Mouse (Mus musculus) spleen, embryonic (tissue): Measurements from ENCODE around the gene 0610010K14Rik.

Experiments used
- CTCF ChIA-PET: fragments of 350-600 bp; sonication (Branson Sonifier 250); formaldehyde crosslinking; loops from one replicate; lab custom pipeline; 2022; lab: Charles Lee

The 0610010K14Rik gene

DNA sequence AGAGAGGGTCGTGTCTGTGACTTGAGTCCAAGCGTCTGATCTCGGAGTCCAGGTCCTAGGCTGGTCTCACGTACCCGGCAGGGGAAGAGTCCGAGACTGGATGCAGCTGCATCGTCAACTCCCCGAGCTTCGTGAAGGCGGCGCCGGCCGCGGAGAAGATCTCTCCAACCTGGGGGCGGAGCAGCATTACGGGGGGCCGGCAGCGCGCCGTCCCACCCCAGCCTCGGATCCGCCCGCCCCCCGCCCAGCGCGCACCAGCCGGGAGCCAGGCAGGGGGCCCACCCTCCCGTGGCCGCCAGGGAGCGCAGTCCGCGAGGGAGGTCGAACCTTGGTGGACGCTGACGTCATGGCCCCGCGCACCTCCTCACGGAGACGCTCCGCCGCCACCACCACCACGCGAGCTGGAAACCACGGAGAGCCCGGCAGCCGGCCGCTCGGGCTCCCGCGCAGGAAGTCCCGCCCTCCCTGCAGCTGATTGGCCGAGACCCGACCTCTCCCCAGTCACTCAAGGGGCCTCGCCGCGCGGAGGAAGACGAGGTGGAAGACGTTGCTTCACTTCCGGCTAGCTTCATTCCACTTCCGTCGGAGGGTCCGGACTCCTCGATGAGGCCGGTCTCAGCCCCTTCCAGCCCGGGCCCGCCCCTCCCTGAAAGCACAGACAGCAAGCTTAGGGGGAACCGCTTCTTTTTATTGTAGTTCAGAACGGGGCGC, at the start of gene 0610010K14Rik:
TSS of gene 0610010K14Rik (minus strand) at position 458 of the 711 bp plus-strand sequence.
- CTCF ChIA-PET = interaction anchor here (1.2 kb wide), 1 partner anchor 17 kb away, joined by 3 read pairs; no protein-coding TSS in a partner anchor

GRCm38 (mm10) chr11:70285686-70286085, 48.0 kb upstream of the 0610010K14Rik start:
- CTCF ChIA-PET = no interaction called here

DNA sequence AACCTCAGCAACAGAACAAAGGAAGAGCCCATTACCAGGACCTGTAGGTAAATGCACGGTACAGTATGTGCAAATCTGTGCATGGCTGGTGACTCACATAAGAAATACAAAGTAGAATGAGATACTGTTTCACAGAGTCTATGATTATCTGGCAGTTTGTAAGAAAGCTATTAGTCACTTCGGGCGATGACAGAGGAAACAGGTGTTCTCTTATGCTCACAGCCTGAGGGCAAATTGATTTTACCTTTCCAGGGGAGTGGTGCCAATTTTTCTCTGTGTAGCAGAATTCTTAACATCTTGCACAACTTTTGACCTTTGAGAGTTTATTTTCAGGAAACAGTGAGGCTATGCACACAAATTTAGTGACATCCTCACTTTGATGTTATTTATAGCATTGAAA, 47.0 kb upstream of the 0610010K14Rik start:
- CTCF ChIA-PET = no interaction called here

DNA sequence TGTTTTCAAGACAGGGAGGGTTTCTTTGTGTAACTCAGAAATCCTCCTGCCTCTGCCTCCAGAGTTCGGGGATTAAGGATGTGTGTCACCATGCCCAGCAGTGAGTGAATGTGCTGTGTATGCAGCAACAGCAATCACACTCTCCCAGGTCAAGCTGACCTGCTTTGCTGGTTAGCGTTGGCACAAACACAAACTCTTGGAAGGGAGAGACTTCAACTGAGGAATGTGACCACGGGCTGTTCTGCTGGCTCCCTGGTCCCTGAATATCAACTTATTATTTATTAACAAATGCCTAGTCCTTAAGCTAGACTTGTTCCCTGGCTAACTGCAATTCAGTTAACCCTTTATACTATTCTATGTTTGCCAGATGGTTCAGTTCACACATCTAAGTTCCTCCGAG, 46.0 kb upstream of the 0610010K14Rik start:
- CTCF ChIA-PET = no interaction called here

DNA sequence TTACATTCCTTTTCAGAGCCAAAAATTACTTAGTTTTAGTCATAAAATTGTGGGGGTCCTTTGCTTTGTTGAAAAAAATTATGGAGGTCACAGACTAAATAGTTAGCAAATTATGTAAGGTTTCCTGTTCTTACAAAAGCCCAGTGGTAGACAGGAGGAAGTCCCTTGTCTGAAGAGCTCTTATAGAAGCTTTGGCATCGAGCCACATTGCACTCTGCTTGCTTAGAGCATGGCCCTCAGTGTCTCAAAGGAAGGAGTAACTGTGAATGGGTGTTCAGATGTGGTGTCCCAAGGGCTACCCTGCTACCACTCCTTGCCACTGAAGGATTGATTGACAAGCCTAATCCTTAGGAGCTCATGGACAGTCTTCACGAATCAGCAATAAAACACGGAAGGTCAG, 42.7 kb upstream of the 0610010K14Rik start:
- CTCF ChIA-PET = no interaction called here

DNA sequence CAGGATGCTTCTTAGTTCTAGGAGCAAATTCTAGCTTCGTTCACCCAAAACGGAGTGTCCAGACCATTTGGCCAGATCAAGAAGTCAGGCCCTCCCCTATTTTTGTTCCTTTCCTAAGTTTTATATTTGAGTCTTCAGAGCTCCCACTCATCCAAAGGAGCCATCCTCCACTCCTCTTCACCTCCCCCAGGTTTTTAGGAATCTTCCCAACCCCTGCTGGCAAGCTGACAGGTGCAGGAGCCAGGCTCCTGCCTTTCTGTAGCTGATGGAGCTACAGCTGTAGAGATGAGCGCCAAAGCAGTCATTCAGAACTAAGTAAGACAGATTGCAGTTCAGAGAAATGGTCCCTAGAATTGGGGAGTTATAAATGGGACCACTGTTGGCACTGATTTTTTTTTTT, 41.2 kb upstream of the 0610010K14Rik start:
- CTCF ChIA-PET = interaction anchor here (0.5 kb wide), 1 partner anchor 49 kb away, joined by 4 read pairs; no protein-coding TSS in a partner anchor

- CTCF ChIA-PET = no interaction called here
Observed at GRCm38 (mm10) chr11:70271641-70272040, 33.9 kb upstream of the 0610010K14Rik start.

DNA sequence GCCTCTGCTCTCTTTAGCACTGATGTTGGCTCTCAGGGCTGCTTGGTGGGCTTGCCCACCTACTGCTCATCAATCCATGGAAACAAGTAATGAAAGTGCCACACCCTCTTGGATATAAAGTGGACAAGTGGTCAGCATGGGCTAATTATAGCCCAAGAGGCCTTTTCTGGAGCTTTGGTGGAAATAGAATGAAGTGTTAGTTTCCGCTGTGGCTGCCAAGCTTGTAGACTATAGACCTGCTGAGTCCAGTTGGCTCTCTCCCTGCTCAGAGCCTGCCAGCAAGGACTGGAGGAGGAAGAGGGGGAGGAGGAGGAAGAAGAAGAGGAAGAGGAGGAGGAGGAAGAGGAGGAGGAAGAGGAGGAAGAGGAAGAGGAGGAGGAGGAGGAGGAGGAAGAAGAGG, 28.7 kb upstream of the 0610010K14Rik start:
- CTCF ChIA-PET = no interaction called here

GRCm38 (mm10) chr11:70265819-70266218, 28.1 kb upstream of the 0610010K14Rik start:
- CTCF ChIA-PET = no interaction called here

DNA sequence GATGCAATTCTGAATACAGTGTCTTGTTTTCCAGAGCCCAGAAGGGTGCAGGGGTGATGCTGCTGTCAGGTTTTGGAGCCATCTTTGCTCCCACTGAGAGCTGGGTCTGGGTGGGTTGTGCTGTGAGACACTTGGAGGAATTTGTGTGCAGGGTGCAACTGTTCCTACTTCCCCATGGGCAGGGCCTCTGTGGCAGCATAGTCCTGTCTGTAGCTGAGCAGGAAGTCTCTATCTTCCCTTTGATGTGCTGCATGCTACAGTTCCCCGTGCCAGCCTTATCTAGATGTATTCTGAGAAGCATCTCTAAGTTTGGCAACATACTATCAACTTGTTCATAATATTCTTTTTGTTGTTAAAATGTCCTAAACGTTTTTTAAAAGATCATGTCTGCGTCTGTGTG, 27.5 kb upstream of the 0610010K14Rik start:
- CTCF ChIA-PET = no interaction called here

GRCm38 (mm10) chr11:70259035-70259434, 21.3 kb upstream of the 0610010K14Rik start:
- CTCF ChIA-PET = no interaction called here

- CTCF ChIA-PET = no interaction called here
Observed at GRCm38 (mm10) chr11:70254931-70255531, 17.3 kb upstream of the 0610010K14Rik start, which contains the start of gene Alox12. Gene Alox12, minus strand, starts transcription at chr11:70255353.

DNA sequence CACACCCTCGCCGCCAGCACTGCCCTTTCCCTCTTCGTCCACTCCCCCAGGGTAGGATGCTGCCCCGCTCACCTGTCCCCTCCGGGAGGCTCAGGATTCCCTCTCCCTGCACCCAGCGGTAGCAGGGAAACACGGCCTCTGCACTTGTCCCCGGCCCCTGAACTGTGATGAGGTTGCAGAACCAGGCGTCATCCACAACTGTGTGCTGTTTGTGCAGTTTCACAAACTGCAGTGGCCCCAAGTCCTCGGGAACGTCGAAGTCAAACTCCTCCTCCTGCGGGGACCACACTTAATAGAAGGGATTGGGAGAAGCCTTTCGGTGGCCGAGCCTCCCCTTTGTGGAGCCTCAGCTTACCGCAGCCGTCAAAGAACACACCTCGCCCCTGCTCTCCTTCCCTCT, 16.6 kb upstream of the 0610010K14Rik start:
- CTCF ChIA-PET = no interaction called here

DNA sequence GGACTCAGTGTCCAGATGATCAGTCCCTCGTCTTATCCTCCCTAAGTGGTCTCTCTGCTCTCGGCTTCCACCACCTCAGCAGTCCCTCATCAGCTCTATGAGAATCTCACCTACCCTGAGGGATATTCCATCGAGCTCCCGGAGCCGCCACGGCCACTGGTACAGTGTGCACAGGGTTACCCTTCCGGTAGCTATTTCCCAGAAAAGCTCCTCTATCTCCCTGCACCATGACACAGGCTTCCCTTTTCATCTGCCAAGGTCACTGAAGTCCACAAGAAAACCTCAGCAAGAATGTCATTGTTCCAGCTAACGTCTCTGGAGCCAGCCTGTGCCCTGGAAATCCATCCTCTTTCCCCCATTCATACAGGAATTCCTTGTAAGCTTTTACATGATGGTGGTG, 14.1 kb upstream of the 0610010K14Rik start:
- CTCF ChIA-PET = no interaction called here

- CTCF ChIA-PET = no interaction called here
Observed at GRCm38 (mm10) chr11:70250150-70250549, 12.4 kb upstream of the 0610010K14Rik start.

- CTCF ChIA-PET = no interaction called here
Observed at GRCm38 (mm10) chr11:70247136-70247845, 9.6 kb upstream of the 0610010K14Rik start.

DNA sequence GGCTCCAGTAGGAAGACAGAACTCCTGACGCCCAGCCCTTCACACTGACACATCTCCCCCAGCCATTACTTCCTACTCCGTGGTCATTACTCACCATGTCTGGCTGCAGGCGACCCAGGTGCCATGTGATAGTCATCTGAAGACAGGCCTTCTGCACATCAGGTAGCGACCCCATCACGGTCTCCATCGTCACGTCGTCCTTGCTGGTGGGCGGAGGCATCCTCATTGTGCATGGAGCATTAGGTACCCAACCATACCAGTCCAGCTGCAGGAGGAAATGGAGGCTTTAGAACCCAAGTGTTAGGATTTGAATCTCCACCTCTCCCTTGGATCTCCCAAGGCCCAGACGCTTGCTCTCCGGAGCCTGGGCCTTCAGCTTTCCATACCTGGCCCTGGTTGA, 4.9 kb upstream of the 0610010K14Rik start:
- CTCF ChIA-PET = interaction anchor here (0.7 kb wide), 1 partner anchor 64 kb away, joined by 5 read pairs; no protein-coding TSS in a partner anchor

- CTCF ChIA-PET = interaction anchor here (0.6 kb wide), 1 partner anchor 880 kb away, joined by 3 read pairs; no protein-coding TSS in a partner anchor
Observed at GRCm38 (mm10) chr11:70239541-70240279, 2.0 kb upstream of the 0610010K14Rik start, which contains the start of the genes Gm21988 and Rnasek. Gene Gm21988, minus strand, starts transcription at chr11:70239830. Gene Rnasek, minus strand, starts transcription at chr11:70239842.

DNA sequence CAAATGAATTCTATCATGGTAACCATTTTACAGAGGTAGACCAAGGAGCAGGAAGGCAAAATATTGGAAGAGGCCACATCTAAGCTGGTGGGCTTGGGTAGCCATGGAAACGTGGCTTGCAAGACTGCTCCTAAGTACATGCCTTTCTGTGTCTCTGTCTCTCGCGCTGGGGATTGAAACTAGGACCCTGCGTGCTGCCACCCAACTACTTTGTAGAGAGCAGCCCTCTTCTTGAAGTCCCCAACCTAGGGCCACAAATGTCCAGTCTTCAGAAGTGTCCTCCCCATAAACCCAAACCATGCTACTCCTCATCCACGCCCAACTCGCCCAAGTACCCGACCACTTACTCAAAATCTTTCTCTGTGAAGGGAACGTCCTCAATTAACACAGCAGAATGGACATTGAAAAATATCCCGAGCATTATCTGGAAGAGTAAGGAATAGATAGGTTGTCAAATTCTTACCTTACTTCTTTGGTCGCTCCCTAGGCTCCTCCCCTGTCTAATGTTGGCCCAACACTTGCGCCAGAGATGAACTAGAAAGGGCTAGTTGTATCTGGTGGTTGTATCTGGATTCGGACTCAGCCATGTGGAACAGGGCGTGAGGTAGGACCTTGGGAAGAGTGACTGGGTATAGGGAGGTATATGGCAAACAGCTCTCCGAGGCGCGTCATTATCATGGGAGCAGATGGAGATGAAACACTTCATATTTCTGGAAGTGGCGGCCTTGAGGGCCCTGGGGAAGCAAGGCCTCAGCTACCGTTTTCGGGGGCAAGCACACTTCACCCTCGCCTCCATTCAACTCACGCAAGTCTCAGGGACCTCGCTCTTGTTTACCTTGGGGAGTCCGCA, 1.1 kb upstream of the 0610010K14Rik start:
- CTCF ChIA-PET = interaction anchor here (0.5 to 1.2 kb wide), 2 partner anchors 7 to 18 kb away, joined by 3 read pairs; no protein-coding TSS in a partner anchor

DNA sequence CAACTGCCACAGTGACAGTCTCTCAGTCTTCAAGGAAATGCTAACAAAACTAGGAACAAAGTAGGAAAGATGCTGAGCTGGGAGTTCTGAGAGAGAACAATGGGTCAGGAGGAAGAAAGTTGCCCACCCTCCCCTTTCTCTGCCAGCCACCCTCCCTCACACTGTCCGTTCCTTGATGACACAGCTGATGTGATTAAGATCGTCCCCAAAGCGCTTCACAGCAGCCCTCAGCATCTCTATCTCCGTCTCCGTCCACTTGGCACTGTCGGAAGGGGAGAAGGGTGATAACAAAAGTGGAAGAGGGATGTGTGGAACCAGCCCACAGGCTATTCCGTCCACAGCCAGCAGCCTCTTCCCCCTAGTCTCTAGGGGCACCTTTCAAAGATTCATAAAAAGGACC, 997 bp downstream of the 0610010K14Rik start:
- CTCF ChIA-PET = interaction anchor here (0.7 kb wide), 1 partner anchor 155 kb away, joined by 6 read pairs; no protein-coding TSS in a partner anchor
